Mouse (Mus musculus): Measurements from ENCODE around the gene Notum. TPM values are rescaled to one million over a fixed set of nuclear protein-coding genes. Genes with fewer than 3 reads are reported as not detected.

The Notum gene
- polyA plus RNA-seq, 1 experiment: 0.67 TPM

DNA sequence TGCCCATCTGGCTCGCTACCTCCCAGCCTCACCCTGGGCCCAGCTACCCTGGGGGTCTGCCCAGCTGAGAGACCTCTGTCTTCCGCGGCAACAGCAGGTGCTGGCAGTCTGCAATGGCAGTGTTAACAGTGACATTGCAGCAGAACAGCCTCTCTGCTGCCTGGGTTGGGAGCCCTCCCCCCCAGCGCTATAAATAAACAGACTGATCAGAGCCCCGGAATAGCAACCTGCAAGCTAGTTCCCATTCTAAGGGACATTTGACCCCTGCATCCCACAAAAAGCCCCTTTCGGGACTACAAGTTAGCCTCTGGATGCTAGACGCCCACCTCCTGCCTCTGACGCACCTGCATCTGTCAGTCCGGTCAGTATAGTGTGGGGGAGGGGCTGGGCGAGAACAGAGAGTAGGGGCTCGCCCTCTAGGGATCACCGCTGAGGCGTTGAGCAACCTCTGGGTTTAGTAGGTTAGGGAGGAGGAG, 12.9 kb downstream of the Notum start, which contains the start of gene Myadml2:
Myadml2 (minus strand) TSS at position 158 of the 476 bp plus-strand sequence.
- peak within 1 kb of the TSS; percentile 48 for H3K4me3 ChIP-seq (ENCODE audit: low read depth, low read length)
- no peaks in the 10 kb centered on the region for H3K36me3 ChIP-seq (ENCODE audit: control insufficient read depth, insufficient read depth, low read length)
- TF ChIP-seq CTCF (IDR thresholded peaks at IDR 0.05; ENCODE audit: extremely low read depth, insufficient read length, insufficient replicate concordance, low read depth, low read length) (no peak), POLR2A (IDR thresholded peaks at IDR 0.05; ENCODE audit: low read depth, low read length) (no peak)
- no peaks in the 10 kb centered on the region for H3K27me3 ChIP-seq (ENCODE audit: control insufficient read depth, insufficient read depth, low read length)
- H3K27ac ChIP-seq (ENCODE audit: insufficient read depth, low read depth, low read length): peak within 1 kb of the TSS; percentile 11; the same call in 1 of the 2 replicates
- peaks cover 5% of the 10 kb centered on the region; the same call in 1 of the 2 replicates for H3K4me1 ChIP-seq (ENCODE audit: control insufficient read depth, insufficient read depth, insufficient read length, low read length)
- 11% methylated on average over 13 of the region's 13 CpGs for WGBS

DNA sequence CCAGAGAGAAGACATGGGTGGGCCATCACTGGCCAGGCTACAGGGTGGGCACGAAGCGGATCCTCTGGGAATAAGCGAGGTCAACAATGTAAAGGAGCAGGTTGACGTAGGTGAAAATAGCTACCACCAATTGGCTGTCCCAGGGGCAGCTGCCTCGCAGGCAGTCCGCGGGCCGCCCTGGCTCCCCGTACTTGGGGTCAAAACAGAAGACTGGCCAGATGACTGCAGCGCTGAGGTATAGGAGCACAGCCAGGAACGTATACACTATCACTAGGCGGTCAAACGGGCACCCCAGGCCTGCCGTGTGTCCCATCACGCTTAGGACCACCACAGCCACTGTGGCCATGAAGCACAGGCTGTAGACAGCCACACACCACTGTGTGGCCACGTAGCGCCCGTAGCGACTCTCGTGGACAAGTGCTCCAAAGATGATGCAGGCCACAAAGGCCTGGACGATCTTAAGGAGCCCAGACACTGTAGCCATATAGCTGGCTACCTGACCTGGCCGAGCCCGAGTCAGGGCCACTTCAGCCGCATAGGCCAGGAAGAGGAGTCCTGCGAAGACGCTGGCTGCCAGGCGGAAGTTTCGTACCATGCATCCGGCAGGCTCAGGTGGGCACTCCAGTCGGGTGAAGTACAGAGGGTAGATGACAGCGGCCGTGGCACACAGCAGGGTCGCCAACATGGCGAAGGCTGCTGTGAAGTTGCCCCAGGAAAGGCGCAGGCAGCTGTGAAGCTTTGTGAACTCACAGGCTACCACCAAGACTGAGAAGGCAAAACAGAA, 13.7 kb downstream of the Notum start:
- Histone ChIP-seq H3K36me3 (ENCODE audit: control insufficient read depth, insufficient read depth, low read length) (no peaks in the 10 kb centered on the region), H3K4me1 (ENCODE audit: control insufficient read depth, insufficient read depth, insufficient read length, low read length) (peaks cover 6% of the 10 kb centered on the region; the same call in 1 of the 2 replicates), H3K27ac (ENCODE audit: insufficient read depth, low read depth, low read length) (no peak overlapping the region; the same call in 1 of the 2 replicates), H3K27me3 (ENCODE audit: control insufficient read depth, insufficient read depth, low read length) (no peaks in the 10 kb centered on the region; the same call in 1 of the 2 replicates), H3K4me3 (ENCODE audit: low read depth, low read length) (peak overlapping the region; percentile 48; the same call in 1 of the 2 replicates)
- TF ChIP-seq POLR2A (IDR thresholded peaks at IDR 0.05; ENCODE audit: low read depth, low read length) (no peak), CTCF (IDR thresholded peaks at IDR 0.05; ENCODE audit: extremely low read depth, insufficient read length, insufficient replicate concordance, low read depth, low read length) (no peak)
- WGBS: 88% methylated on average over 35 of the region's 35 CpGs

DNA sequence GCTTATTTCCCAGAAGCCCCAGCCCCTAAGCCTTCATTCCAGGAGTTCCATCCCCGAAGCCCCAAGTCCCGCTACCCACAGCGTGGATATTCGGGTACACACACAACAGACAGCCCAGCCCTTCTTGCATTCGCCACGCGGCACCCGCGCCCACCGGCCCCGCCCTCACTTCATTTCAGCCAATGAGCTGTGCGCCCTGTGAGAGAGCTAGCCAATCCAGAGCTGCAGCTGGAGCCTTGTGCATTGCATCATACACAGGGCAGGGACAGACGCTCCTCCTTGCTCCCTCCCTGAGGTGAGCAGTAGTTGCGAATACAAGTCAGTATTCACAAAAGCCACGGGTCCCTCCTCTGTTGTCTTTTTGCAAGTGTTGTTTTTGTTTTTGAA, 17.4 kb downstream of the Notum start, which contains the start of gene Pycr1:
Pycr1 (minus strand) TSS at position 169 of the 387 bp plus-strand sequence.
- Histone ChIP-seq H3K36me3 (ENCODE audit: control insufficient read depth, insufficient read depth, low read length) (no peaks in the 10 kb centered on the region), H3K4me1 (ENCODE audit: control insufficient read depth, insufficient read depth, insufficient read length, low read length) (peaks cover 6% of the 10 kb centered on the region; the same call in 1 of the 2 replicates), H3K4me3 (ENCODE audit: low read depth, low read length) (peak within 1 kb of the TSS; percentile 67), H3K27me3 (ENCODE audit: control insufficient read depth, insufficient read depth, low read length) (no peaks in the 10 kb centered on the region; the same call in 1 of the 2 replicates), H3K27ac (ENCODE audit: insufficient read depth, low read depth, low read length) (no peak within 1 kb of the TSS)
- whole genome bisulfite sequencing: under 1% methylated on average over 15 of the region's 15 CpGs
- no peak for TF ChIP-seq CTCF (IDR thresholded peaks at IDR 0.05; ENCODE audit: extremely low read depth, insufficient read length, insufficient replicate concordance, low read depth, low read length)
- no peak for TF ChIP-seq POLR2A (IDR thresholded peaks at IDR 0.05; ENCODE audit: low read depth, low read length)

DNA sequence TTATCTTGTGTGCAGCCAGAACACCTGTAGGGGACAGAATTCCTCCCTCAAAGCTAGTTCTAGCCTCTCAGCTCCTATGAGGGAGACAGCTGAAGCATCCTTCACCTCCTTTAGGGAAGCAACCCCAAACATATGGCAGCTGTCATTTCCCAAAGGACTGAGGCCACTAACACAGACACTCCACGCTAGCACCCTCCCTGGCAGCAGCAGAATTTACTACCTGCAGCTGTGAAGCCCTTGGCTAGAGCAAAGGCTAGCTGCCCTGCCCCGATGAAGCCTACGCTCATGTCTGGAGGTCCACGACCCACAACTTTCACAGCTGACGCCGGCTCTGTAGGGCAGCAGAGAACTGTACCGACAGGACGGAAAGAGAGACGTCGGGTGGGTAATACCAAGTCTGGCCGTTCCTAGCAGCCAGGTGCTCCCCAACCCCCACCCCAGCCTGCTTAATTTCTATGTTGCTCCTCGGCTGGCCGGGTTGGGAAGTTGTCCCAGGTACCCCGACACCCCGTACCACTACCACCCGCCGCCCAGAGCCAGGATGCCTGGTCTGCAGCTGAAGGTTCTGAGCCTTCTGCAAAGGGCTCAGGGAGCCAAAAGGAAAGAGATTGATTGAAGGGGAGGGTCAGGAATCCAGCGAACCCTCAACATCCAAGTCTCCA, 17.9 kb downstream of the Notum start:
- TF ChIP-seq POLR2A (IDR thresholded peaks at IDR 0.05; ENCODE audit: low read depth, low read length): no peak
- no peak for TF ChIP-seq CTCF (IDR thresholded peaks at IDR 0.05; ENCODE audit: extremely low read depth, insufficient read length, insufficient replicate concordance, low read depth, low read length)
- 1% methylated on average over 18 of the region's 18 CpGs for WGBS
- no peaks in the 10 kb centered on the region; the same call in 1 of the 2 replicates for H3K27me3 ChIP-seq (ENCODE audit: control insufficient read depth, insufficient read depth, low read length)
- H3K4me1 ChIP-seq (ENCODE audit: control insufficient read depth, insufficient read depth, insufficient read length, low read length): peaks cover 6% of the 10 kb centered on the region; the same call in 1 of the 2 replicates
- H3K36me3 ChIP-seq (ENCODE audit: control insufficient read depth, insufficient read depth, low read length): no peaks in the 10 kb centered on the region
- no peak overlapping the region for H3K27ac ChIP-seq (ENCODE audit: insufficient read depth, low read depth, low read length)
- peak overlapping the region; percentile 67 for H3K4me3 ChIP-seq (ENCODE audit: low read depth, low read length)

DNA sequence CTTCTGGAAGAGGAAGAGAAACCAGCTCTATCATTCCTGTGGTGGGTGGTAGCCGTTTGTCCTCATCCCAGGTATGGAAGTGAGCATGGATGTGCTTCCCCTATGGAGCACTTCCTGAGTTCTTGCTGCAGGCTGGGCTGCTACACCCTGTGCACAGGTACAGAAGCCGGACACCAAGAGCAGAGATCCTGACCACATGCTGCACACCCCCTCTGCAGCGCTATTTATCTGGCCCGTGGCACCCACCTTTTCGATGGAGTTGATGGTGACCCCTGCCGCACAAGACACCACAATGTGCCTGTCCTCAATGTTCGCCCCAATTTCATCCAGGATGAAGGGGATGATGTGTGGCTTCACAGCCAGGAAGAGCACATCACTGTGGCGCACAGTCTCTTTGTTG, 19.1 kb downstream of the Notum start:
- TF ChIP-seq CTCF (IDR thresholded peaks at IDR 0.05; ENCODE audit: extremely low read depth, insufficient read length, insufficient replicate concordance, low read depth, low read length): no peak
- TF ChIP-seq POLR2A (IDR thresholded peaks at IDR 0.05; ENCODE audit: low read depth, low read length): no peak
- WGBS: 83% methylated on average over 8 of the region's 8 CpGs
- no peak overlapping the region for H3K4me3 ChIP-seq (ENCODE audit: low read depth, low read length)

DNA sequence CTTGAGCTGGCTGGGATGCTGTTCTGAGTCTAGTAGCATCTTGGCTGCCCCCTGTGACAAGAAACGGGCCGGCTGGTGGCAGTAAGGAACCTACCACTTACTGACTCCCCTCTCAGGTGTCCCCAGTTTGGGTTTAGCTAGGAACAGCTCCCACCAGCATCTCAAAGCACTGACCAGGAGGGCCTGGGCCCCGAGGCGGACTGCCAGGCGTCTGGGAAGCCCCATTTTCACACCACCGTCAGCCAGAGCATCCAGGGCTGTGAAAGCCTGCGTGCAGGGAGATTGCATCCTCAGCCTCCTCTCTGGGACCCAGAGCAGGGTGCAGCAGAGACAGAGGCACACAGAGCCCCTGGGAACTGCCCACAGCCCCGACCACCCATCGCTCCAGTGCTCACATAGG, 19.7 kb downstream of the Notum start:
- H3K4me3 ChIP-seq (ENCODE audit: low read depth, low read length): no peak overlapping the region
- H3K4me1 ChIP-seq (ENCODE audit: control insufficient read depth, insufficient read depth, insufficient read length, low read length): 0 out of 2 replicates have a peak, but pooled peaks cover 4% of the 10 kb centered on the region
- no peaks in the 10 kb centered on the region for H3K36me3 ChIP-seq (ENCODE audit: control insufficient read depth, insufficient read depth, low read length)
- H3K27me3 ChIP-seq (ENCODE audit: control insufficient read depth, insufficient read depth, low read length): no peaks in the 10 kb centered on the region; the same call in 1 of the 2 replicates
- TF ChIP-seq CTCF (IDR thresholded peaks at IDR 0.05; ENCODE audit: extremely low read depth, insufficient read length, insufficient replicate concordance, low read depth, low read length) (no peak), POLR2A (IDR thresholded peaks at IDR 0.05; ENCODE audit: low read depth, low read length) (no peak)
- WGBS: 76% methylated on average over 9 of the region's 9 CpGs
- H3K27ac ChIP-seq (ENCODE audit: insufficient read depth, low read depth, low read length): no peak overlapping the region

More for the DNA sequence above, 19.1 kb downstream of the Notum start:
- H3K27me3 ChIP-seq (ENCODE audit: control insufficient read depth, insufficient read depth, low read length): no peaks in the 10 kb centered on the region; the same call in 1 of the 2 replicates
- H3K36me3 ChIP-seq (ENCODE audit: control insufficient read depth, insufficient read depth, low read length): no peaks in the 10 kb centered on the region
- H3K27ac ChIP-seq (ENCODE audit: insufficient read depth, low read depth, low read length): no peak overlapping the region
- 0 out of 2 replicates have a peak, but pooled peaks cover 4% of the 10 kb centered on the region for H3K4me1 ChIP-seq (ENCODE audit: control insufficient read depth, insufficient read depth, insufficient read length, low read length)

Data from small intestine, adult 2 months (tissue).